Mouse (Mus musculus) forebrain, embryonic 12.5 days (tissue): Measurements from ENCODE around the gene Nars2. TPM values are rescaled to one million over a fixed set of nuclear protein-coding genes. Genes with fewer than 3 reads are reported as not detected.
A peak's percentile ranks its signal among the peaks of the same experiment; 100 is the strongest.

Experiments
- ATAC-seq: fragments of 200-750 bp; cut with Nextera tagmentation; 2 replicates; pipeline ENCODE4 v1.8.0; 2017; ENCODE audit warnings: moderate TSS enrichment; ENCODE audit not compliant: low FRiP score
- H3K27ac ChIP-seq: fragments of 300-500 bp; sonication (generic); 2 replicates; pipeline ENCODE4 v1.5.1; 2016; ENCODE audit warnings: mild to moderate bottlenecking
- H3K27me3 ChIP-seq: fragments of 300-500 bp; sonication (generic); 2 replicates; pipeline ENCODE4 v1.6.1; 2016; ENCODE audit warnings: mild to moderate bottlenecking
- H3K36me3 ChIP-seq: fragments of 300-500 bp; sonication (generic); replicated peaks from 2 replicates; pipeline ENCODE4 v1.6.1; 2016; ENCODE audit warnings: mild to moderate bottlenecking
- H3K4me1 ChIP-seq: fragments of 300-500 bp; sonication (generic); 2 replicates; pipeline ENCODE4 v1.6.1; 2016
- H3K4me2 ChIP-seq: fragments of 300-500 bp; sonication (generic); 2 replicates; pipeline ENCODE4 v1.6.1; 2016; ENCODE audit warnings: mild to moderate bottlenecking, moderate library complexity
- H3K4me3 ChIP-seq: fragments of 300-500 bp; sonication (generic); replicated peaks from 2 replicates; pipeline ENCODE4 v1.5.1; 2016; ENCODE audit warnings: mild to moderate bottlenecking
- H3K9ac ChIP-seq: fragments of 300-500 bp; sonication (generic); 2 replicates; pipeline ENCODE4 v1.6.1; 2016; ENCODE audit warnings: mild to moderate bottlenecking
- H3K9me3 ChIP-seq: fragments of 300-500 bp; sonication (generic); 2 replicates; pipeline ENCODE4 v1.6.1; 2016
- WGBS: fragments of 180-500 bp; shearing (Covaris S2); methylation state at CpG from one replicate; pipeline ENCODE4 v1.1.7; 2016; 5-methylcytosine and 5-hydroxymethylcytosine counted together
- polyA plus RNA-seq: library from polyadenylated mRNA; unstranded; fragments of >200 nt; fragmentation: Nextera tagmentation; extraction: Ambion mirVana; gene quantifications from 2 replicates; pipeline ENCODE4 v1.2.1, GENCODE M21; 2016

The Nars2 gene
- polyA plus RNA-seq, 1 experiment from 2014 or later = 23.8 TPM

GRCm38 (mm10) chr7:97029151-97029550 is 77.8 kb downstream of the Nars2 start:
- no peak for ATAC-seq
- Histone ChIP-seq H3K9ac (no peak overlapping the region), H3K36me3 (no peaks in the 10 kb centered on the region), H3K4me1 (no peaks in the 10 kb centered on the region; the same call in 1 of the 2 replicates), H3K27ac (no peak overlapping the region), H3K27me3 (no peaks in the 10 kb centered on the region), H3K9me3 (no peaks in the 10 kb centered on the region), H3K4me2 (no peak overlapping the region), H3K4me3 (no peak overlapping the region)
- 94% methylated on average over 10 of the region's 10 CpGs for WGBS

- no peaks in the 10 kb centered on the region for H3K27me3 ChIP-seq
- ATAC-seq = 0 out of 2 replicates have a peak, but pooled peaks have one; percentile 39
- H3K4me3 ChIP-seq = no peak overlapping the region
- no peaks in the 10 kb centered on the region for H3K36me3 ChIP-seq
- 54% methylated on average over 2 of the region's 2 CpGs for WGBS
- H3K4me2 ChIP-seq = no peak overlapping the region
- H3K4me1 ChIP-seq = no peaks in the 10 kb centered on the region; the same call in 1 of the 2 replicates
- no peaks in the 10 kb centered on the region for H3K9me3 ChIP-seq
- H3K9ac ChIP-seq = no peak overlapping the region
- no peak overlapping the region for H3K27ac ChIP-seq
Observed at GRCm38 (mm10) chr7:97032412-97032811, 81.1 kb downstream of the Nars2 start.

DNA sequence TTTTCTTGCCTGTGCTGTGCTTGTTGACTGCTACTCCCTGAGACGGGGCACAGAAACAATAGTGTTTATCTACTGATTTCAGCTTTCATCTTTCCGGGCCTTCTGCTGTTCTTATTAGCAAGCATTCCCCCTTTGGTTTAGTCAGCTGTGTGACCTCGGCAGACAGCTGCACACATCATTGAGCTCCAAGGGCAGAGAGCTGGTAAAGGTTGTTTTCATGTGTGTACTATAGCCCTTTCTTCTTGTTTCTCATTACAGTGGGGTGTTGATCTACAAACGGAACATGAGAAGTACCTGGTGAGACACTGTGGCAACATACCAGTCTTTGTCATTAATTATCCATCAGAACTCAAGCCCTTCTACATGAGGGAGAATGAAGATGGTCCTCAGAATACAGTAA is 88.3 kb downstream of the Nars2 start:
- 78% methylated on average over 4 of the region's 4 CpGs for WGBS
- H3K4me2 ChIP-seq = no peak overlapping the region

DNA sequence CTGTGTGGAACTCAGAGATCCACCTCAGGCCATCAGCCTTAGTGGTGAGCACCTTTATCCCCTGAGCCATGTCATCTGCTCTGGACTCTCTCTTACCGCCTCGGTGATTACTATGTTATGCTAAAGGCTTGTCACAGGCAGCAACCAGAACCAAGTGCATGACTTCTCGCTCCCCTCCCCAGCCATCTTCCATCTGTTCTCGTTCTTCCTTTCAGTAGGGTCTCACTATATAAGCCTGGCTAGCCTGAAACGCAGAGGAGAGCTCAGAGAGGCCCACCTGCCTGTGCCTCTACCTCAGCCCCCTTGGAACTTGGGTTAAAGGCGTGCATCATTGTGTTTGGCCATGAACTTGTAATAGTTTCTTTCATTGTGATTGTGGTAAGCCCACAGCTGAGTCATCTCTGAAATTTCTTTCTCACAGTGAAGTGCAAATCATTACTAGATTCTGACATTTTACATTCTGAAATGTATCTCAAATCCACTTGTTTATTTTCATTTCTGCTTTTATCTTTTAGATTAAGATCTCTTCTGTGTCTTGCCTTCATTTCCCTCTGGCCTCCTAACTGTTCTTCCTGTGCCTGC is 90.7 kb downstream of the Nars2 start:
- WGBS = 86% methylated on average over 6 of the region's 6 CpGs
- Histone ChIP-seq H3K27ac (no peak overlapping the region), H3K4me1 (no peaks in the 10 kb centered on the region), H3K4me3 (no peak overlapping the region), H3K27me3 (no peaks in the 10 kb centered on the region), H3K9ac (no peak overlapping the region), H3K9me3 (no peaks in the 10 kb centered on the region), H3K4me2 (no peak overlapping the region), H3K36me3 (no peaks in the 10 kb centered on the region)
- no peak for ATAC-seq

More for the DNA sequence above, 88.3 kb downstream of the Nars2 start:
- Histone ChIP-seq H3K27me3 (no peaks in the 10 kb centered on the region), H3K9ac (no peak overlapping the region), H3K36me3 (no peaks in the 10 kb centered on the region), H3K4me3 (no peak overlapping the region), H3K9me3 (no peaks in the 10 kb centered on the region), H3K27ac (no peak overlapping the region), H3K4me1 (no peaks in the 10 kb centered on the region)
- no peak for ATAC-seq

DNA sequence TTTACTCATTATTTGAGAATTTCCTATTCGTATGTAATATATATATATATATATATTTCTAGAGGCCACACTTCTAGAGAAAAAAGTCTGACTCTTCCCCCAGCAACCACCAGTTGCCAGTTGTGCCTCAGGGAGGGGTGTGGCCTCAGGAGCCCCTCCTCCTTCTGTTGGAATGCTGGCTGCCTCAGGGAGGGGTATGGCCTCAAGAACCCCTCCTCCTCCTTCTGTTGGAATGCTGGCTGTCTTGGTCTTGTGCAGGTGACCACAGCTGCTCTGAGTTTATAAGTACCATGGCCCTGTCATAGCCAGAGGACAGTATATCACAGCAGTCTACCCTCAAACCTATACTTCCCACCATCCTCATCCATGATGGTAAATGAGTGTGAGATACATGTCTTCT is 91.7 kb downstream of the Nars2 start:
- no peaks in the 10 kb centered on the region for H3K4me1 ChIP-seq
- no peaks in the 10 kb centered on the region for H3K9me3 ChIP-seq
- WGBS = 86% methylated on average over 1 of the region's 1 CpGs
- H3K27me3 ChIP-seq = no peaks in the 10 kb centered on the region
- no peak overlapping the region for H3K4me3 ChIP-seq
- no peak for ATAC-seq
- no peak overlapping the region for H3K9ac ChIP-seq
- no peak overlapping the region for H3K27ac ChIP-seq
- H3K36me3 ChIP-seq = no peaks in the 10 kb centered on the region
- H3K4me2 ChIP-seq = no peak overlapping the region

DNA sequence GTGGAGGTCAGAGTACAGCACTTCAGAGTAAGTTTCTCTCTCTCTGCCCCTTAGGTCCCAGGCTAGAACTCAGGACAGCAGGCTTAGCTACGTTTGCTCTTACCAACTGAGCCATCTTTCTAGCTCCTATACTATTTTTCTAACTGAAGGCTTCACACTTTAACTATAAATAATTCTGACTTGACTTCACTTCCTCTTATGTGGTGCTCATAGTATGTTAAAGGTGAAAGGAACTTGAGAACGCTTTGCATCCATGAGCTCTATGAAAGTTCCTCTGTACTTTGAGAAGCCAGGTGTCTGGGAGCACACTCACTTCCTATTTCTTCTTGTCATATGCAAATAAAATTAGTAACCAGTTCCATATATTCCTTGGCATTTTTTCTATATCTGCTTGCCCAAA is 109.7 kb downstream of the Nars2 start:
- H3K4me2 ChIP-seq = no peak overlapping the region
- no peak overlapping the region for H3K9ac ChIP-seq
- no peak for ATAC-seq
- no peak overlapping the region for H3K4me3 ChIP-seq
- 87% methylated on average over 2 of the region's 2 CpGs for WGBS
- H3K9me3 ChIP-seq = no peaks in the 10 kb centered on the region
- H3K27ac ChIP-seq = no peak overlapping the region
- no peaks in the 10 kb centered on the region for H3K4me1 ChIP-seq
- H3K36me3 ChIP-seq = no peaks in the 10 kb centered on the region
- H3K27me3 ChIP-seq = no peaks in the 10 kb centered on the region

DNA sequence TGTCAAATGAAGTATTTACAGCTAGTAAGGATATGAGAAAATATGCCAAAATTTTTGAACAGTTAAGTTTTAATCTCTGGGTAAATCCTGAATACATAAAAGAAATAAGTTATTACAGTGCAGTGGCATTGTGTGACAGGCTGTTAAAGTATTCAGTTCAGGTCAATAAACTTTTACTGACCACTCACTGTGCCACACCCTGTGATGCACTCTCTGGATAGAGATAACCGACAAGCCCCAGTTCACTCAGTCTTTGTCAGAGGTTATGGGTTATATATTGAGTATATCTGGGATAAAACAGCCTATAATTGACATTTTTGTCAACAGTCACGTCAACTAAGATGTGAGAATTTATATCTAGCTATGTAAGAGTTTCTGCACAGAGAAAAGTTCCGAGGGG is 120.2 kb downstream of the Nars2 start:
- no peak overlapping the region for H3K4me3 ChIP-seq
- H3K4me1 ChIP-seq = no peaks in the 10 kb centered on the region
- H3K27ac ChIP-seq = no peak overlapping the region
- H3K9me3 ChIP-seq = no peaks in the 10 kb centered on the region
- H3K27me3 ChIP-seq = no peaks in the 10 kb centered on the region
- no peak overlapping the region for H3K9ac ChIP-seq
- 93% methylated on average over 3 of the region's 3 CpGs for WGBS
- no peak overlapping the region for H3K4me2 ChIP-seq
- H3K36me3 ChIP-seq = no peaks in the 10 kb centered on the region
- ATAC-seq = no peak

DNA sequence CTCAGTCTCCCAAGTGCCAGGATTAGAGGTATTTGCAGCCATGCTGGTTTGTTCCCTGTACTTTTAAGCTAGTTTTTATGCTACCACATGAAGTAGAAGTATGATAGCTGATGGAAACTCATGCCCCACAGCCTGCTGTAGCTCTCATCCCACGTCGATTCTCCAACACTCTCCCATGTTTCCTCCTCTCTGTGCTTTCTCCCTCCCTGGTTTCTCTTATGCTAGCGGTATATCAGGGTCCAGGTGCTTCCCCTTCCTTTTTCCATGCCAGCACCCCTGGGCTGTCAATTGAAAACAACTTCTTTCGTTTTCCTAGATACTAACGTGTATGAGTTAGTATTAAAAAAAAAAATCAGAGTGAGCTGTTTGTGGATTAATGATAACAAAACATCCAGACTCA is 120.8 kb downstream of the Nars2 start:
- ATAC-seq = no peak
- 83% methylated on average over 5 of the region's 5 CpGs for WGBS
- Histone ChIP-seq H3K27me3 (no peaks in the 10 kb centered on the region), H3K36me3 (no peaks in the 10 kb centered on the region), H3K4me2 (no peak overlapping the region), H3K9ac (no peak overlapping the region), H3K4me3 (no peak overlapping the region), H3K27ac (no peak overlapping the region), H3K4me1 (no peaks in the 10 kb centered on the region), H3K9me3 (no peaks in the 10 kb centered on the region)

DNA sequence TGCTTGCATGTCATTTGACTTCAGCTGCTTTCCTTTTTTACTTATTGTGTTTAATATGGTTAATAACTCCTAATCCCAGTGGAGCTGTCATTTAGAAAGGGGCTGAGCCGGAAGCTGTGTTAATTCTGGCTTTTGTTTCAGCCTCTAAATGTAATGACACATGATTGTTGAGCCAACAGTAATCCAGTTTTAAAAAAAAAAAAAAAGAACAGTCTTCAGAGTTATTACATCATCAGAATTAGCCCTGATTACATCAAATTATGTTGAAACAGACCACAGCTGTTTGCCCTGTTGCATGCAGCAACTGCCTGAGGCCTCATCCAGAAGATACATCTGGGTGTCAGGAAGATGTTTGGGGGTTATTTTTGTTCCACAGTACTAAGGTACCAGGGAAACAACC is 123.7 kb downstream of the Nars2 start:
- no peaks in the 10 kb centered on the region for H3K9me3 ChIP-seq
- 57% methylated on average over 1 of the region's 1 CpGs for WGBS
- no peak overlapping the region for H3K4me2 ChIP-seq
- H3K4me3 ChIP-seq = no peak overlapping the region
- no peak overlapping the region for H3K27ac ChIP-seq
- no peaks in the 10 kb centered on the region for H3K27me3 ChIP-seq
- H3K9ac ChIP-seq = no peak overlapping the region
- ATAC-seq = no peak
- no peaks in the 10 kb centered on the region for H3K4me1 ChIP-seq
- no peaks in the 10 kb centered on the region for H3K36me3 ChIP-seq

- H3K27me3 ChIP-seq = 0 out of 2 replicates have a peak, but pooled peaks cover 3% of the 10 kb centered on the region
- no peak overlapping the region for H3K27ac ChIP-seq
- no peak for ATAC-seq
- no peak overlapping the region for H3K4me2 ChIP-seq
- no peaks in the 10 kb centered on the region for H3K9me3 ChIP-seq
- H3K36me3 ChIP-seq = no peaks in the 10 kb centered on the region
- no peak overlapping the region for H3K4me3 ChIP-seq
- H3K4me1 ChIP-seq = peaks cover 4% of the 10 kb centered on the region; the same call in 1 of the 2 replicates
- no peak overlapping the region for H3K9ac ChIP-seq
Observed at GRCm38 (mm10) chr7:97076977-97077376, 125.7 kb downstream of the Nars2 start.

- no peaks in the 10 kb centered on the region for H3K36me3 ChIP-seq
- 50% methylated on average over 4 of the region's 4 CpGs for WGBS
- ATAC-seq = no peak
Observed at GRCm38 (mm10) chr7:97078685-97079084, 127.4 kb downstream of the Nars2 start.

DNA sequence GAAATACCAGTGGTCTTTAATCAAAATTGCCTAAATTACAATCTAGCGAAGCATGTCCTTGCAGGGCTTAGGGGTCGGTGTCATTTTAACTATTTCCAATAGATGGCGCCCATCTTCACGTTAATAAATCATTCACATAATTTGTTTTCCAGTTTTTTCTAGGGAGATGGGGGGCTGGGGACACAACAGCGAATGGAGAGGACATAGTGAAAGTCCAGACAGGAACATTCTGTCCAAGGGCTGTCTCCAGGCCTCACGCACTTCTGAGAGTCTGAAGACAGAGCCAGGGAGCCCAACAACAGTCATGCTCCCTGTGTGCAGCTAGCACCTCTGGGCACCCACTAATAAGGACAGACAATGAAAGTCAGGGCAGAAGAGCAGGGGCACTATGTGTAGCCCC is 127.8 kb downstream of the Nars2 start:
- Histone ChIP-seq H3K27ac (no peak overlapping the region), H3K4me3 (no peak overlapping the region), H3K4me1 (peaks cover 12% of the 10 kb centered on the region), H3K9me3 (no peaks in the 10 kb centered on the region), H3K4me2 (no peak overlapping the region), H3K36me3 (no peaks in the 10 kb centered on the region), H3K27me3 (0 out of 2 replicates have a peak, but pooled peaks cover 8% of the 10 kb centered on the region), H3K9ac (no peak overlapping the region)
- no peak for ATAC-seq
- WGBS = 14% methylated on average over 6 of the region's 6 CpGs

More at GRCm38 (mm10) chr7:97078685-97079084, 127.4 kb downstream of the Nars2 start:
- H3K9ac ChIP-seq = no peak overlapping the region
- H3K4me1 ChIP-seq = peaks cover 12% of the 10 kb centered on the region
- H3K4me2 ChIP-seq = no peak overlapping the region
- no peaks in the 10 kb centered on the region for H3K9me3 ChIP-seq
- H3K4me3 ChIP-seq = no peak overlapping the region
- H3K27ac ChIP-seq = no peak overlapping the region
- H3K27me3 ChIP-seq = 0 out of 2 replicates have a peak, but pooled peaks cover 8% of the 10 kb centered on the region

DNA sequence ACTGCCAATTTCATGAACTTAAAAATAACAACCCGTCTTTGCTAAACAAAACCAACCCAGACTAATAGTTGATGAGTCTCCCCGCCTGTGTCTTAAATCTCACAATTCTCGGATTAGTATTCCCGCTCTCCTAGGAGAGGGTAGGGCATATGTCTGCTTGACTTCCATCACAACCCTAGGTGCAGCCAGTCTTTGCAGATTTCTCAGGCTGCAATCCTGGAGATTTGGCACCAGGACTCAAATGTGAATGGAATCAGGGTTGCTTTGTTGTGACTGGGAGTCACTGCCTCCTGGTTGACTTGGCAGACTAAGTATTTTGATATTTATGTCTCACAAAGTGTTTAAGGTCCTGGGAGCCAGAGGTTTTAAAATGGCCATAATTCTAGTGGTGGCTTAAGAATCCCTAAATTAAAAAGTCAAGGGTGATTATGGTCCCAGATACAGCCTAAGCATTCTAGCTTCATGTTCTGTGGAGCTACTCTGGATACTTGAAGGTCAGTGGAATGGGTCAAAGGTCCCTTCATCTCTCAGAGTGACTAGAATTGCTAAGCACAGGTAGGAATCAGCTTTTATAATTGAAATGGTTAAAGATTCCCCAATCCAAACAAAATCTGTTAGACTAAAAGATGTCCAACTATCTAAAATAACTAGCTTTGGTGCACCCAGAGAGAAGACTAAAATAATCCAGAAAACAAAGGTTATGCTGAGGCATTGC is 128.5 kb downstream of the Nars2 start:
- Histone ChIP-seq H3K27ac (no peak overlapping the region), H3K36me3 (no peaks in the 10 kb centered on the region), H3K9me3 (no peaks in the 10 kb centered on the region), H3K9ac (no peak overlapping the region), H3K4me1 (peaks cover 12% of the 10 kb centered on the region), H3K4me3 (no peak overlapping the region), H3K27me3 (0 out of 2 replicates have a peak, but pooled peaks cover 8% of the 10 kb centered on the region), H3K4me2 (no peak overlapping the region)
- ATAC-seq = no peak
- WGBS = 67% methylated on average over 4 of the region's 4 CpGs
